ENCODE assay signal across 8 mouse cellular contexts in the genomic region with DNA sequence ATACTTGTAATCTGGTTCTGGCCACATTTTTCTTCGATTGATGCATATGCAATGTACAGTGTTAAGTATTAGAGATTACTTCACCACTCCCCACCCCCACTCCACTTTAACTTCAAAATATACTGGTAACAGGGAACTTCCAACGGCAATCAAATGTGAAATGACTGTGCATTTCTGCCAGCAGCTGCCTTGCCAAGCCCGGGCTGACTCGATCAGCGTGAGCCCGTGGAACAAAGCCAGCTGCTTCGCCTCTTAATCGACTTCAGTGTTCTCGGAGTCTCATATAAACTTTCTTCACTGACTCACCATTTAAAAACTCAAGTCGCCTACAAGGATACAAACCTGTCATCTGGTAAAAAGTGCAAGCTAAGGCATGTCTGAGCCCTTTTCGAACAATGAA.
DNase-seq lines count a peak whose midpoint lies in the region; ATAC-seq and TF ChIP-seq lines count a peak whose summit lies in the region.

No protein-coding gene starts in this region.

- no peak overlapping the region for H3K4me2 ChIP-seq in heart, embryonic 11.5 days
- H3K4me2 ChIP-seq in forebrain, embryonic 16.5 days (ENCODE audit: low read length): peak overlapping the region; percentile 25
- H3K4me2 ChIP-seq in hindbrain, embryonic 16.5 days (ENCODE audit: low read length): peak overlapping the region; percentile 33
- H3K4me2 ChIP-seq in liver, embryonic 14.5 days (ENCODE audit: low read depth): no peak overlapping the region

- H3K27me3 ChIP-seq in heart, embryonic 11.5 days (ENCODE audit: control insufficient read depth, insufficient read depth, low read length): no peaks in the 10 kb centered on the region
- H3K27me3 ChIP-seq in forebrain, embryonic 16.5 days (replicated peaks; ENCODE audit: control insufficient read depth, insufficient read depth, low read length): no peaks in the 10 kb centered on the region
- H3K27me3 ChIP-seq in hindbrain, embryonic 16.5 days (replicated peaks; ENCODE audit: control insufficient read depth, insufficient read depth, low read length): no peaks in the 10 kb centered on the region
- no peaks in the 10 kb centered on the region for H3K27me3 ChIP-seq in liver, embryonic 14.5 days (ENCODE audit: control insufficient read depth, insufficient read depth, low read length)

- H3K36me3 ChIP-seq in heart, embryonic 11.5 days (ENCODE audit: control insufficient read depth, insufficient read depth, low read length): no peaks in the 10 kb centered on the region
- H3K36me3 ChIP-seq in forebrain, embryonic 16.5 days (ENCODE audit: control insufficient read depth, insufficient read depth): no peaks in the 10 kb centered on the region
- H3K36me3 ChIP-seq in hindbrain, embryonic 16.5 days (ENCODE audit: control insufficient read depth, insufficient read depth, low read length): no peaks in the 10 kb centered on the region
- H3K36me3 ChIP-seq in liver, embryonic 14.5 days (replicated peaks; ENCODE audit: control insufficient read depth, insufficient read depth, low read depth): no peaks in the 10 kb centered on the region

- no peak overlapping the region for H3K9ac ChIP-seq in heart, embryonic 11.5 days (ENCODE audit: low read depth, low read length)
- H3K9ac ChIP-seq in forebrain, embryonic 16.5 days (replicated peaks; ENCODE audit: low read depth, low read length): no peak overlapping the region
- no peak overlapping the region for H3K9ac ChIP-seq in hindbrain, embryonic 16.5 days (ENCODE audit: low read depth, low read length)
- no peak overlapping the region for H3K9ac ChIP-seq in liver, embryonic 14.5 days (replicated peaks)

- H3K4me1 ChIP-seq in heart, embryonic 11.5 days (ENCODE audit: control insufficient read depth, insufficient read depth, low read length): 0 out of 2 replicates have a peak, but pooled peaks cover 2% of the 10 kb centered on the region
- peaks cover 6% of the 10 kb centered on the region; the same call in 1 of the 2 replicates for H3K4me1 ChIP-seq in forebrain, embryonic 16.5 days (replicated peaks; ENCODE audit: control insufficient read depth, insufficient read depth, low read length)
- H3K4me1 ChIP-seq in hindbrain, embryonic 16.5 days (ENCODE audit: control insufficient read depth, insufficient read depth, low read depth, low read length): no peaks in the 10 kb centered on the region; the same call in 1 of the 2 replicates
- H3K4me1 ChIP-seq in liver, embryonic 14.5 days (replicated peaks; ENCODE audit: control insufficient read depth in 2 of 2, insufficient read depth in 2 of 2, low read length in 1 of 2): no peaks in the 10 kb centered on the region

- peak; percentile 35 for DNase-seq in heart, adult 8-10 months (ENCODE audit: low spot score)
- peak; percentile 73 for DNase-seq in adrenal gland, adult 2 months
- peak in 2 of 3 experiments; percentile 3 to 14 for DNase-seq in liver, embryonic 14.5 days (ENCODE audit: low read depth in 3 of 3, low spot score in 3 of 3)
- DNase-seq in ovary, adult 18-20 months (ENCODE audit: low spot score): peak; percentile 54
- DNase-seq in urinary bladder, adult 2 months (ENCODE audit: low spot score): peak; percentile 38

- no peak overlapping the region for H3K4me3 ChIP-seq in heart, embryonic 11.5 days (ENCODE audit: low read depth, low read length)
- H3K4me3 ChIP-seq in forebrain, embryonic 16.5 days (replicated peaks; ENCODE audit: low read length): peak overlapping the region; percentile 6; the same call in 1 of the 2 replicates
- no peak overlapping the region for H3K4me3 ChIP-seq in hindbrain, embryonic 16.5 days (ENCODE audit: low read length)
- no peak overlapping the region for H3K4me3 ChIP-seq in liver, embryonic 14.5 days (ENCODE audit: insufficient read depth in 1 of 2, low read depth in 2 of 2, low read length in 2 of 2)

- no peak for TF ChIP-seq CTCF in liver, embryonic 14.5 days (IDR thresholded peaks at IDR 0.05; ENCODE audit: low read depth)

- H3K27ac ChIP-seq in heart, embryonic 11.5 days (ENCODE audit: low read depth, low read length): no peak overlapping the region
- no peak overlapping the region for H3K27ac ChIP-seq in forebrain, embryonic 16.5 days (ENCODE audit: low read length)
- H3K27ac ChIP-seq in hindbrain, embryonic 16.5 days (ENCODE audit: low read depth, low read length): no peak overlapping the region
- no peak overlapping the region for H3K27ac ChIP-seq in liver, embryonic 14.5 days

- no peak for TF ChIP-seq EP300 in liver, embryonic 14.5 days (IDR thresholded peaks at IDR 0.05; ENCODE audit: low read depth)

- no peak for ATAC-seq in heart, embryonic 11.5 days (replicated peaks; ENCODE audit: insufficient number of reproducible peaks, low FRiP score, low TSS enrichment)
- ATAC-seq in forebrain, embryonic 16.5 days: peak; percentile 87
- ATAC-seq in hindbrain, embryonic 16.5 days: peak; percentile 80
- ATAC-seq in liver, embryonic 14.5 days (ENCODE audit: insufficient read depth): no peak

- WGBS in heart, embryonic 11.5 days (ENCODE audit: insufficient replicate concordance): 65% methylated on average over 11 of the region's 11 CpGs
- WGBS in forebrain, embryonic 16.5 days: 19% methylated on average over 11 of the region's 11 CpGs
- 29% methylated on average over 11 of the region's 11 CpGs for WGBS in hindbrain, embryonic 16.5 days
- 31% methylated on average over 11 of the region's 11 CpGs for WGBS in liver, embryonic 14.5 days (ENCODE audit: insufficient replicate concordance)

- no peaks in the 10 kb centered on the region; the same call in 1 of the 2 replicates for H3K9me3 ChIP-seq in heart, embryonic 11.5 days (replicated peaks; ENCODE audit: control insufficient read depth, low read length)
- no peaks in the 10 kb centered on the region for H3K9me3 ChIP-seq in forebrain, embryonic 16.5 days (ENCODE audit: control insufficient read depth, low read length)
- H3K9me3 ChIP-seq in hindbrain, embryonic 16.5 days (ENCODE audit: control insufficient read depth, low read length): no peaks in the 10 kb centered on the region
- no peaks in the 10 kb centered on the region for H3K9me3 ChIP-seq in liver, embryonic 14.5 days (ENCODE audit: control insufficient read depth, low read length)

Comparison
In these comparisons a context has a peak if more than half of its experiments do, and no peak if none do; other contexts are left out.
1. DNase-seq: peak in every context shown above with its lines; median percentile 73 in adrenal gland, adult 2 months; 54 in ovary, adult 18-20 months; 38 in urinary bladder, adult 2 months; 35 in heart, adult 8-10 months; 8 in liver, embryonic 14.5 days.
2. ATAC-seq: peak in forebrain, embryonic 16.5 days (single experiment) and hindbrain, embryonic 16.5 days (single experiment); none in heart, embryonic 11.5 days (single experiment) and liver, embryonic 14.5 days (single experiment).
3. H3K4me2 ChIP-seq: peak in forebrain, embryonic 16.5 days (single experiment) and hindbrain, embryonic 16.5 days (single experiment); none in heart, embryonic 11.5 days (single experiment) and liver, embryonic 14.5 days (single experiment).